Mouse (Mus musculus) urinary bladder, postnatal 4 days (tissue): ENCODE results near the gene Etv6.
"Not testable (repeated sequence)": the region's sequence is repeated elsewhere in the genome, so short reads cannot be mapped to it uniquely, and the experiment has no call there.

Source experiments
- DNase-seq, 2 experiments: peaks; one replicate each; pipeline ENCODE4 v3.0.0; 2021 to 2022; ENCODE audit warnings: low spot score in 2 of 2

Gene Etv6

GRCm38 (mm10) chr6:134035490-134036405 is at the start of gene Etv6:
TSS of gene Etv6 (plus strand) at chr6:134035700.
- DNase-seq = peak; percentile 74 to 83

- DNase-seq = no peak
Observed at GRCm38 (mm10) chr6:133986161-133986560, 49.3 kb upstream of the Etv6 start.

- no peak for DNase-seq
Observed at GRCm38 (mm10) chr6:133987068-133987591, 48.4 kb upstream of the Etv6 start.

- no peak for DNase-seq
Observed at GRCm38 (mm10) chr6:133988011-133988410, 47.5 kb upstream of the Etv6 start.

- DNase-seq = no peak
Observed at GRCm38 (mm10) chr6:133997461-133997860, 38.0 kb upstream of the Etv6 start.

- no peak for DNase-seq
Observed at GRCm38 (mm10) chr6:133997935-133998334, 37.6 kb upstream of the Etv6 start.

- DNase-seq = not testable (repeated sequence)
Observed at GRCm38 (mm10) chr6:134014488-134015110, 20.9 kb upstream of the Etv6 start.

GRCm38 (mm10) chr6:134018807-134019206 is 16.7 kb upstream of the Etv6 start:
- DNase-seq = no peak

- DNase-seq = no peak
Observed at GRCm38 (mm10) chr6:134020821-134021220, 14.7 kb upstream of the Etv6 start.

- no peak for DNase-seq
Observed at GRCm38 (mm10) chr6:134026264-134026663, 9.2 kb upstream of the Etv6 start.

GRCm38 (mm10) chr6:134027022-134027421 is 8.5 kb upstream of the Etv6 start:
- no peak for DNase-seq

GRCm38 (mm10) chr6:134032451-134032850 is 3.0 kb upstream of the Etv6 start:
- no peak for DNase-seq

GRCm38 (mm10) chr6:134034436-134034835 is 1.1 kb upstream of the Etv6 start:
- DNase-seq = no peak

GRCm38 (mm10) chr6:134034904-134035489 is 503 bp upstream of the Etv6 start:
- peak; percentile 77 to 81 for DNase-seq

- DNase-seq = no peak
Observed at GRCm38 (mm10) chr6:134036491-134036911, 1.0 kb downstream of the Etv6 start.

GRCm38 (mm10) chr6:134036951-134037431 is 1.5 kb downstream of the Etv6 start:
- DNase-seq = no peak

GRCm38 (mm10) chr6:134037960-134038359 is 2.5 kb downstream of the Etv6 start:
- DNase-seq = no peak

GRCm38 (mm10) chr6:134038881-134039280 is 3.4 kb downstream of the Etv6 start:
- DNase-seq = peak in 1 of 2 experiments; percentile 31

- DNase-seq = no peak
Observed at GRCm38 (mm10) chr6:134039351-134039750, 3.9 kb downstream of the Etv6 start.

GRCm38 (mm10) chr6:134040312-134040711 is 4.8 kb downstream of the Etv6 start:
- DNase-seq = no peak

- no peak for DNase-seq
Observed at GRCm38 (mm10) chr6:134041286-134041685, 5.8 kb downstream of the Etv6 start.

GRCm38 (mm10) chr6:134041916-134042315 is 6.4 kb downstream of the Etv6 start:
- no peak for DNase-seq
